Mouse (Mus musculus): Measurements from ENCODE around the gene Tspear.

DNA sequence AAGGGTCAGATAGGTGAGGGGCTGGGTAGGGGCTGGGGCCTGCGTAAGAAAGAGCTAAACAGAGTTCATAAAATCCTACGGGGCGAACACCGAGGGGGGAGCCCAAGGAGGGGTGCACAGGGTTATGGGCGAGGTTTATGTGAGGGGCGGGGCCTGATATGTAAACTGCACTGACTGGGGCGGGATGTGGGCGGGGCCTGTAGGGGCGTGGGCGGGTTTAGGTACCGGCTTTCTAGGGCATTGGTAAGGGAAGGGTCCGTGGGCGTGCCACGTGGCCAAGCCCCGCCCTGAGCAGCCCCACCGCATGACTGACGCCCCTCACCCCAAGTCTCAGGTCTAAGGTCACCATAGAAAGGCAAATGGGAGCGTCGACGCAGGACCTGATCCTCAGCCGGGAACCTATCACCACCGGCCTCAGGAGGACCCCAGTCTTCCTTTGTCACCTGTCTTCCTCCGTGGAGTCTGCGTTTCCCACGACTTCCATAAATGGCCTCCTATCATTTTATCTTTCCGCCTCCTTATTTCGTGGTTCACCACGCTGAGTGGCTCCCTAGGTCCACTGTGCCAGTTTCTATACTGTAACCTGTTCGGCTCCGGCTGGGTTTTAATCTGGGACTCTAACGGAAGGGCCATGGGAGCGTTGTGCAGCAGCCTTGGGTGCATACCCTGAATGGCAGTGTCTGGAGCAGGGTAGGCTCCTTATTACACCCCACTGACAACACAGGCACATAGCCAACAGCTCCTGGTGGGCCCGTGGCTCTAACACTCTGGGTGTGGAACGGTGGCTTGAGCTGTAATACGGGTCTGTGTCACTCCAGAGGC lies 216.7 kb downstream of the Tspear start:
- no peak for TF ChIP-seq CTCF (IDR thresholded peaks at IDR 0.05)
- no peak for TF ChIP-seq EP300 (IDR thresholded peaks at IDR 0.05)
